Mouse (Mus musculus) heart, embryonic 10.5 days (tissue): Measurements from ENCODE around the gene Lrp2. TPM values are rescaled to one million over a fixed set of nuclear protein-coding genes. Genes with fewer than 3 reads are reported as not detected.

ENCODE experiments used
- DNase-seq: peaks from one replicate; pipeline ENCODE4 v3.0.0-alpha.2; 2017; ENCODE audit warnings: low spot score
- H3K27ac ChIP-seq: fragments of 300-500 bp; sonication (generic); 2 replicates; pipeline ENCODE4 v1.5.1; 2016; ENCODE audit warnings: mild to moderate bottlenecking
- H3K27me3 ChIP-seq: fragments of 300-500 bp; sonication (generic); 2 replicates; pipeline ENCODE4 v1.6.1; 2016; ENCODE audit warnings: mild to moderate bottlenecking; ENCODE audit not compliant: poor library complexity, insufficient read depth, severe bottlenecking
- H3K36me3 ChIP-seq: fragments of 300-500 bp; sonication (generic); 2 replicates; pipeline ENCODE4 v1.6.1; 2016; ENCODE audit warnings: mild to moderate bottlenecking, moderate library complexity
- H3K4me1 ChIP-seq: fragments of 300-500 bp; sonication (generic); 2 replicates; pipeline ENCODE4 v1.6.1; 2016; ENCODE audit warnings: mild to moderate bottlenecking
- H3K4me3 ChIP-seq: fragments of 300-500 bp; sonication (generic); 2 replicates; pipeline ENCODE4 v1.5.1; 2016; ENCODE audit warnings: mild to moderate bottlenecking, moderate library complexity
- H3K9me3 ChIP-seq: fragments of 300-500 bp; sonication (generic); 2 replicates; pipeline ENCODE4 v1.6.1; 2016; ENCODE audit warnings: mild to moderate bottlenecking, moderate library complexity
- WGBS: fragments of 180-500 bp; shearing (Covaris S2); methylation state at CpG from one replicate; pipeline ENCODE4 v1.1.7; 2016; 5-methylcytosine and 5-hydroxymethylcytosine counted together
- polyA plus RNA-seq: library from polyadenylated mRNA; unstranded; fragments of >200 nt; fragmentation: Nextera tagmentation; extraction: Ambion mirVana; gene quantifications from 2 replicates; pipeline ENCODE4 v1.2.1, GENCODE M21; 2016

Gene Lrp2
- polyA plus RNA-seq = 0.60 and 1.3 TPM in 2 replicates

DNA sequence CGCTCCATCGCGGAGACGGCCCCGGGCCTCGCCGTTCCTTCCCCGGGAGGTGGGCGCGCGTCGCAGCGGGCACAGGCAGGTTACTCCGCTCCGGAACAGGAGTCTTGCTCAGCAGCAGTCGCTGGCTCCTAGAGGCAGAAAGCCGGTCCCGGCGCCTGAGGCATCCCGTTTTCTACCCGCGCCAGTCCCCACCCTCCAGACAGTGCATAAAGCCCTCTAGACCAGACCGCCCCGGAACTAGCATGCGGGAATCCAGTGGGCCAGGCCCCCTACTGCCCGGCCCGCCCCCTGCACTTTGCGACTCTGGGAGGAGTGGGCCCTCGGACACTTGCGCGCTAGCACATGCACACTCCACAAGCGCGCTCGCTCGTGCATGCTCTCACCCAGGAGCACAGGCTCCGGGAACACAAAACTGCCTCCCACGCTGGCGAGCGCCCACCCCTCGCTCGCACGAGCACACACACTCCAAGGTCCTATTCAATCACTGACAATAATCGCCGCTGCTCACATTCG is at the start of gene Lrp2:
Gene Lrp2 (minus strand): TSS at position 180 of the 513 bp plus-strand sequence.
- Histone ChIP-seq H3K36me3 (no peaks in the 10 kb centered on the region), H3K27me3 (peaks cover 51% of the 10 kb centered on the region), H3K9me3 (no peaks in the 10 kb centered on the region), H3K4me1 (peaks cover 34% of the 10 kb centered on the region), H3K4me3 (peak within 1 kb of the TSS; percentile 82), H3K27ac (peak within 1 kb of the TSS; percentile 62)
- WGBS = under 1% methylated on average over 45 of the region's 45 CpGs
- peak; percentile 83 for DNase-seq

GRCm38 (mm10) chr2:69635064-69635701 is 49.3 kb upstream of the Lrp2 start:
- H3K27ac ChIP-seq = peak overlapping the region; percentile 74; the same call in 1 of the 2 replicates
- no peaks in the 10 kb centered on the region for H3K27me3 ChIP-seq

DNA sequence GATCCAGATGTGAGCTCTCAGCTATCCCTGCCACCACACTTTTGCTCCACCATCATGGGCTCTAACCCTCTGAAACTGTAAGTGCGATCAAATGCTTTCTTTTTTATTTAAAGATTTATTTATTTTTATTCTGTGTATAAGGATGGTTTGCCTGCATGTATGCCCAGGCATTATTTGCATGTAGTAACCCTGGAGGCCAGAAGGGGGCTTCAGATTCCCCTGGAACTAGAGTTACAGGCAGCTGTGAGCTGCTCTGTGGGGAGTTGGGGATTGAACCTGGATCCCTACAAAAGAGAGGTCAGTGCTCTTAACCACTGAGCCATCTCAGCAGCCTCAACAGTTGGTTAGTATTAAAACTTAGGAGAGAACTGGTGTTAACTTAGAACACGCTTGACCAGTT is 45.6 kb upstream of the Lrp2 start:
- H3K27ac ChIP-seq = no peak overlapping the region
- H3K36me3 ChIP-seq = no peaks in the 10 kb centered on the region
- H3K9me3 ChIP-seq = no peaks in the 10 kb centered on the region
- H3K4me1 ChIP-seq = no peaks in the 10 kb centered on the region
- H3K27me3 ChIP-seq = no peaks in the 10 kb centered on the region
- H3K4me3 ChIP-seq = no peak overlapping the region
- 78% methylated on average over 2 of the region's 2 CpGs for WGBS
- DNase-seq = no peak

More at GRCm38 (mm10) chr2:69635064-69635701, 49.3 kb upstream of the Lrp2 start:
- 14% methylated on average over 11 of the region's 11 CpGs for WGBS
- no peak for DNase-seq
- H3K36me3 ChIP-seq = no peaks in the 10 kb centered on the region
- no peaks in the 10 kb centered on the region for H3K9me3 ChIP-seq
- H3K4me3 ChIP-seq = peak overlapping the region; percentile 56
- H3K4me1 ChIP-seq = no peaks in the 10 kb centered on the region

DNA sequence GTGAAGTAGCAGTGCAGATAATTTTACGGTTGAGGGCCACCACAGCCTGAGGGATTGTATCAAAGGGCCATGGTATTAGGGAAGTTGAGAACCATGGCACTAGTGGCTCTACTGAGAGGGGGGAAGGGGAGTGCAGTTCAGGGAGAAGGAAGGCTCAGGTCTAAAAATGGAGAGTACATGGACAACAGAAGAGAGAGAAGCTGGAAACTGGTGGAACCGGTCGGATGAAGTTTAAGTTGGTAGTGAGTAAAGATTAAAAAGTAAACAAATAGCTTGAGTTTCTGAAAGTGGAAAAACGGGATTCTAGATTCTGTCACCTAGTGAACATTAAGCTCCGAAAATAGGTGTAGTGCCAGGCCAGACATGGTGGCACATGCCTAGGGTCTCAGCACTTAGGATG is 44.9 kb upstream of the Lrp2 start:
- no peak overlapping the region for H3K27ac ChIP-seq
- no peaks in the 10 kb centered on the region for H3K27me3 ChIP-seq
- no peaks in the 10 kb centered on the region for H3K4me1 ChIP-seq
- H3K9me3 ChIP-seq = no peaks in the 10 kb centered on the region
- 84% methylated on average over 5 of the region's 5 CpGs for WGBS
- no peak overlapping the region for H3K4me3 ChIP-seq
- no peaks in the 10 kb centered on the region for H3K36me3 ChIP-seq
- DNase-seq = no peak

- Histone ChIP-seq H3K9me3 (no peaks in the 10 kb centered on the region), H3K36me3 (no peaks in the 10 kb centered on the region), H3K4me3 (no peak overlapping the region), H3K27me3 (no peaks in the 10 kb centered on the region), H3K4me1 (no peaks in the 10 kb centered on the region), H3K27ac (no peak overlapping the region)
- DNase-seq = no peak
- 85% methylated on average over 6 of the region's 6 CpGs for WGBS
Observed at GRCm38 (mm10) chr2:69629914-69630313, 44.0 kb upstream of the Lrp2 start.

DNA sequence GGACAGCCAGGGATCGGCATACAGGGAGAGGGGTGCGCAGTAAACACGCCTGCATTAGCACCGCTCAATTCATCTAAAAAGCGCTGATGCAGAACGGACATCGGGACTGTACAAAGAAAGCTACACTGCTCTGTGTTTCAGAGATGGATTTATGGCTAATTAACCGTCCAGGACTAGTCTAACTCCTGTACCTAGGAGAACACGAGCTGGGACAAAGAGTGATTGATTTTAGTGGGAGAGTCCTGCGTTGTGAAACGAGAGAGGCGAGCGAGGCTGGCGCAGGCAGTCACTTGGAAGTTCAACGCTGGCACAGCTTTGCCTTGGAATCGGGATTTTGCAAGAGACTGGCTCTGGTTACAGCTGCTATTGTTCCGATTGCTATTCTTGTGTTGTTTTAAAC is 43.4 kb upstream of the Lrp2 start:
- Histone ChIP-seq H3K9me3 (no peaks in the 10 kb centered on the region), H3K4me3 (no peak overlapping the region), H3K27me3 (no peaks in the 10 kb centered on the region), H3K27ac (no peak overlapping the region), H3K36me3 (no peaks in the 10 kb centered on the region), H3K4me1 (no peaks in the 10 kb centered on the region)
- no peak for DNase-seq
- WGBS = 80% methylated on average over 17 of the region's 17 CpGs

DNA sequence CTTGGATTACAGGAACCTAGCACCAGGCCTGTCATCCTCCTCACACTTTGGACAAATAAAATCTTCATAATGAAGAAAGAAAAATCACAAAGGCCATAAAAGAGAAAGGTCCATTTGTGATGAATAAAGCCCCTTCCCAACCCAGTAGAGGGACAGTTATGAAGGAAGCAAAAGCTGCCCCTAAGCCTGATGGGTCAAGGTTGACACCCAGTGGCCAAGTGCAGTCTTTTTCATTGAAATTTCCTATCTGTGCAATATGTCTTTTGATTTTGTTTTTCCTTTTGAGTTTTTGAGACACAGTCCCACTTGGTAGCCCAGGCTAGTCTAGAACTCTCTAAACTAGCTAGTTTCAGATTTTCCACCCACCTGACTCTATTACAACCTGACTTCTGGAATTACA is 33.4 kb upstream of the Lrp2 start:
- H3K27me3 ChIP-seq = no peaks in the 10 kb centered on the region
- peaks cover 10% of the 10 kb centered on the region for H3K4me1 ChIP-seq
- DNase-seq = no peak
- H3K4me3 ChIP-seq = no peak overlapping the region
- H3K9me3 ChIP-seq = no peaks in the 10 kb centered on the region
- no peak overlapping the region for H3K27ac ChIP-seq
- H3K36me3 ChIP-seq = no peaks in the 10 kb centered on the region

DNA sequence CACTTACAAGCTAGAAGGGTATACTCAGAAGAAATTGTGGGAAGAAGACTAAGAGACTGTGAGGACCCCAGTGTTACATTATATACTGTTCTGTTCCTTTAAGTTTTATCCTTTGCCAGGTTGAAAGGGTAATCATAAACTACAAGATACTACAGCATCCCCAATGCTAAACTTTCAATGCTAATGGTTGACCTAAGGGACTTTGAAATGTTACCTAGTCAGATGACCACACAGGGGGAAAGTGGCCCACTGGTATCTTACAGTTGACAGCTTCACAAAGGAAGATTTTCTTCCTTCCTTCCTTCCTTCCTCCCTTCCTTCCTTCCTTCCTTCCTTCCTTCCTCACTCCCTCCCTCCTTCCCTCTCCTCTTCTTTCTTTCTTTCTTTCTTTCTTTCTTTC is 32.5 kb upstream of the Lrp2 start:
- no peaks in the 10 kb centered on the region for H3K9me3 ChIP-seq
- no peaks in the 10 kb centered on the region for H3K27me3 ChIP-seq

DNA sequence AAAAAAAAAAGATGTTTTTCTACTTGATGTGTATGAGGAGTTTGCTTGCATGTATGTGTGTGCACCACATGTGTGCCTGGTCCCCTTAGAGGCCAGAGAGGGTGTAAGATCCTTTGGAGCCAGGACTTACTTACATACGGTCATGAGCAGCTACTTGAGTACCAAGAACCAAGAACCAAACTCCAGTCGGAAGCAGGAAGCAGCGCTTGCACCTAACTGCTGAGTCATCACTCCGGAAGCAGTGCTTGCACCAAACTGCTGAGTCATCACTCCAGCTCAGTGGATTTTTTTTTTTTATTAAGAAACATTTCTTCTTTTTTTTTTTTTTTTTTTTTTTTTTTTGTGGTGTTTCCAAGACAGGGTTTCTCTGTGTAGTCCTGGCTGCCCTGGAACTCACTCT is 27.4 kb upstream of the Lrp2 start:
- no peak overlapping the region for H3K4me3 ChIP-seq
- no peaks in the 10 kb centered on the region for H3K27me3 ChIP-seq
- no peak overlapping the region for H3K27ac ChIP-seq
- DNase-seq = no peak
- 60% methylated on average over 4 of the region's 4 CpGs for WGBS
- no peaks in the 10 kb centered on the region for H3K36me3 ChIP-seq
- H3K4me1 ChIP-seq = peaks cover 16% of the 10 kb centered on the region
- no peaks in the 10 kb centered on the region for H3K9me3 ChIP-seq

More for the DNA sequence above, 32.5 kb upstream of the Lrp2 start:
- no peak overlapping the region for H3K27ac ChIP-seq
- H3K36me3 ChIP-seq = no peaks in the 10 kb centered on the region
- H3K4me1 ChIP-seq = peaks cover 10% of the 10 kb centered on the region
- DNase-seq = no peak
- H3K4me3 ChIP-seq = no peak overlapping the region

DNA sequence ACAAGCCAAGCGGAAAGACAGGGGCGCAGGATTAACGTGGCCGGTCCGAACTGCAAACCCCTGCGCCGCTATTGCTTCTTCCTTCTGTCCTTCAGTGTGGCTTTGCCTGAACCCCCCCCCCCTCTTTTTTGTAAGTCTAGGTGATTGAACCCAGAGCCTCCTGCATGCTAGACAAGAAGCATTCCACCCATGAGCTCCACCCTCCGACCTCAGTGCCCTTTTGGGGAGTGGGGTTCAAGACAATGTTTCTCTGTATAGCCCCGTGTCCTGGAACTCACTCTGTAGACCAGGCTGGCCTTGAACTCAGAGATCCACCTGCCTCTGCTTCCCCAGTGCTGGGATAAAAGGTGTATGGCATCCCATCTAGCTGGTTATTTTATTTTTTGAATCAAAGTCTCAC is 26.9 kb upstream of the Lrp2 start:
- Histone ChIP-seq H3K9me3 (no peaks in the 10 kb centered on the region), H3K27ac (no peak overlapping the region; the same call in 1 of the 2 replicates), H3K27me3 (no peaks in the 10 kb centered on the region), H3K4me3 (no peak overlapping the region), H3K4me1 (peaks cover 16% of the 10 kb centered on the region), H3K36me3 (no peaks in the 10 kb centered on the region)
- 42% methylated on average over 9 of the region's 9 CpGs for WGBS
- no peak for DNase-seq

DNA sequence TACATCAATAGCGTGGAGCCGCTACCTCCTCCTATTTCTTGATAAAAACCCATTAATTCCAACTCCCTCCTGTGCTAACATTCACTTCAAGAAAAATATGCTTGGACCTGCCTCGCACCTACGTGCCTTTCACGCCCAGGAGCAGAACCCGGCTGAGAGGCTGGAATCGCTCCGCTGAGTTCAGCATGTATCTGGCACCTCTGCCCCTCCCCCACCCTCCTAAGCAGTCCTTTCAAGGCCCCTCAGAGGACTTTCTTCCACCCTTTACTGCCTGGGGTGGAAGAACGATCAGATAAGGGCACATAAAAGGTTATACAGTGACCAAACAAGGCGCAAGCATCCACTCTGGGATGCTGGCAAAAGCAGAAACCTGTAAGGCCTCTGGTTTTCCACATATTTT is 26.4 kb upstream of the Lrp2 start:
- 6% methylated on average over 10 of the region's 10 CpGs for WGBS
- H3K27ac ChIP-seq = peak overlapping the region; percentile 19; the same call in 1 of the 2 replicates
- H3K4me1 ChIP-seq = peaks cover 16% of the 10 kb centered on the region
- DNase-seq = no peak
- no peaks in the 10 kb centered on the region for H3K9me3 ChIP-seq
- no peaks in the 10 kb centered on the region for H3K27me3 ChIP-seq
- H3K36me3 ChIP-seq = no peaks in the 10 kb centered on the region
- no peak overlapping the region for H3K4me3 ChIP-seq

DNA sequence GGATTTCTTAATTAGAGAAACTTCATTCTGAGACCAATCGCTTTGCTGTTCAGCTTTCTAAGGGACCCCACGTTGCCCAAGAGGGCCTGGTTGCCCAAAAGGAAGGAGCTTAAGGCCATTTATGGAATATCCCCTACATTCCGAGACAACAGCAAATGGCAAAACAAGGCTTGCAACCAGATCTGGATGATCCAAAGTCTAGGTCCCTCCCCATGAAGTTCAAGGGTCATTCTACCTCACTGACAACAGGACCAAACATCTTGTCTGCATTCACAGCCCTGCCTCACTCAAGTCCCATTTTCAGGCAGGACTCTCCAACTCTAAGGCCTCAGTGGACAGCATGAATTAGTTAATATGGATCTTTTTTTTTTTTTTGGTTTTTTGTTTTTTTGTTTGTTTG is 20.8 kb upstream of the Lrp2 start:
- Histone ChIP-seq H3K9me3 (no peaks in the 10 kb centered on the region), H3K27me3 (no peaks in the 10 kb centered on the region), H3K4me3 (no peak overlapping the region), H3K4me1 (0 out of 2 replicates have a peak, but pooled peaks cover 7% of the 10 kb centered on the region), H3K27ac (no peak overlapping the region), H3K36me3 (no peaks in the 10 kb centered on the region)
- WGBS = 83% methylated on average over 3 of the region's 3 CpGs
- no peak for DNase-seq

DNA sequence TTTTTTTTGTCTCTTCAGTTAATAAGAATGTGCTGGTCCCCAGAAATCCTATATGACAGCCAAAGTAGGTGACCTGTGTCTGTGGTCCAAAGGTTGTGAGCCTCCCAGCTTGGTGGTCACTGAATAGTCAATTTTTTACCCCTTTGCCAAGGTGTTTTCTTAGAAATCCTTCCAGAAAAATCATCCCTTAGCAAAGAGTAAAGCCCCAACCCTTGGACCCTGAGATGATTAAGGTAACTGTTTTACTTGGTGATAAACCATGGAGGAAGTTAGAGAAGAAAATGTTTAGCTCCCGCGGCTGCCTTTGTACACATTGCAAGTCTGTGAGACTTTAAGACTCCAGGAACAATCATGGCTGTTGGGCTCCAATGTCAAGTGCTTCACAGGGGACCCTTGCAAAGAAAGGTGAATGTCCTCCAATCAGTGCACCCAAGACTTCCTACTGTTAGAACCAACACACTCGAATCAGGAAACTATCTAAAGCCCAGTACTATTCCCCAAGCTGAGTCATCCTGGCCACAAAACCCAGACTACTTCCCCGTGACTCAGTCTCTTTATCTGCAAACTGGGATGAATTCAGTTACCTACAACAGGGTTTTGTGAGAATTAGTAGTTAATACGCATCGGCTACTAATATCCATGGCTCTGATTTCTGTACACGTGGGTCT is 18.0 kb upstream of the Lrp2 start:
- WGBS = 88% methylated on average over 7 of the region's 7 CpGs
- Histone ChIP-seq H3K27ac (no peak overlapping the region), H3K27me3 (no peaks in the 10 kb centered on the region), H3K36me3 (no peaks in the 10 kb centered on the region), H3K4me1 (0 out of 2 replicates have a peak, but pooled peaks cover 7% of the 10 kb centered on the region), H3K9me3 (no peaks in the 10 kb centered on the region), H3K4me3 (no peak overlapping the region)
- DNase-seq = no peak
